Mouse (Mus musculus): ENCODE measurements around the gene Gtf3c4. TPM values are rescaled to one million over a fixed set of nuclear protein-coding genes. Genes with fewer than 3 reads are reported as not detected.

Gtf3c4 gene
- polyA plus RNA-seq, 1 experiment from 2014 or later: 4.5 TPM

- Histone ChIP-seq H3K4me1 (ENCODE audit: insufficient read depth, low read depth, low read length) (no peaks in the 10 kb centered on the region), H3K27me3 (replicated peaks; ENCODE audit: insufficient read depth, low read length) (no peaks in the 10 kb centered on the region), H3K9me3 (ENCODE audit: low read length) (no peaks in the 10 kb centered on the region), H3K36me3 (ENCODE audit: insufficient read depth, low read length) (no peaks in the 10 kb centered on the region), H3K4me3 (ENCODE audit: low read depth, low read length) (no peak overlapping the region), H3K4me2 (replicated peaks; ENCODE audit: low read depth, low read length) (no peak overlapping the region), H3K27ac (ENCODE audit: low read length) (no peak overlapping the region), H3K9ac (replicated peaks; ENCODE audit: low read depth) (no peak overlapping the region)
- ATAC-seq (no peak), DNase-seq (ENCODE audit: low spot score) (no peak)
- 70% methylated on average over 16 of the region's 16 CpGs for WGBS
- TF ChIP-seq EP300 (IDR thresholded peaks at IDR 0.05) (no peak), CTCF (IDR thresholded peaks at IDR 0.05) (no peak)
Observed at GRCm38 (mm10) chr2:28780001-28780782, 60.0 kb downstream of the Gtf3c4 start.

GRCm38 (mm10) chr2:28776728-28777127 lies 63.4 kb downstream of the Gtf3c4 start:
- no peak overlapping the region for H3K9ac ChIP-seq (replicated peaks; ENCODE audit: low read depth)
- H3K27me3 ChIP-seq (replicated peaks; ENCODE audit: insufficient read depth, low read length): no peaks in the 10 kb centered on the region
- H3K4me2 ChIP-seq (replicated peaks; ENCODE audit: low read depth, low read length): no peak overlapping the region
- DNase-seq (ENCODE audit: low spot score) (no peak), ATAC-seq (no peak)
- H3K4me3 ChIP-seq (ENCODE audit: low read depth, low read length): no peak overlapping the region
- no peak overlapping the region for H3K27ac ChIP-seq (ENCODE audit: low read length)
- TF ChIP-seq CTCF (IDR thresholded peaks at IDR 0.05): peak; percentile 44
- no peak for TF ChIP-seq EP300 (IDR thresholded peaks at IDR 0.05)
- H3K4me1 ChIP-seq (ENCODE audit: insufficient read depth, low read depth, low read length): no peaks in the 10 kb centered on the region
- no peaks in the 10 kb centered on the region for H3K36me3 ChIP-seq (ENCODE audit: insufficient read depth, low read length)
- 46% methylated on average over 2 of the region's 2 CpGs for WGBS
- no peaks in the 10 kb centered on the region for H3K9me3 ChIP-seq (ENCODE audit: low read length)

DNA sequence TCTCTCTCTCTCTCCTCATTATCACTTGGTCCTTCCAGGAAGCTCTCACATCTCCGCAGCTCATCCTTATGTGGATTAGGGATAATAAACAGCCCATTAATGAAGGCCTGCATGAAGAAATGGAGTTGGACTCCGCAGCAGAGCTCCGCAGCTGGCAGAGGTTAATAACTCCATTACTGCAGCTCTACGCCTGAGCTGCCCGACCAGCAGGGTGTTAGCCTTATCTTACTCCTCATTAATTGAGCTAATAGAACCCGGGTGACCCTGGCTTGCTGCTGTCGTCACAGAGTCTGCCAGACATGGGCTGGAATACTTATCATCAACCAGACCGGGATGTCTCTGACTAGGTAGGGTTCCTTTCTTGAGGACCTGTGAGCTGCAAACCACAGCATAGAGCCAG lies 66.1 kb downstream of the Gtf3c4 start:
- no peak overlapping the region for H3K4me2 ChIP-seq (replicated peaks; ENCODE audit: low read depth, low read length)
- H3K27me3 ChIP-seq (replicated peaks; ENCODE audit: insufficient read depth, low read length): no peaks in the 10 kb centered on the region
- H3K27ac ChIP-seq (ENCODE audit: low read length): no peak overlapping the region
- H3K9me3 ChIP-seq (ENCODE audit: low read length): no peaks in the 10 kb centered on the region
- no peaks in the 10 kb centered on the region for H3K4me1 ChIP-seq (ENCODE audit: insufficient read depth, low read depth, low read length)
- TF ChIP-seq CTCF (IDR thresholded peaks at IDR 0.05) (no peak), EP300 (IDR thresholded peaks at IDR 0.05) (no peak)
- DNase-seq (ENCODE audit: low spot score): no peak
- H3K36me3 ChIP-seq (ENCODE audit: insufficient read depth, low read length): no peaks in the 10 kb centered on the region
- H3K9ac ChIP-seq (replicated peaks; ENCODE audit: low read depth): no peak overlapping the region
- no peak for ATAC-seq
- 38% methylated on average over 8 of the region's 8 CpGs for WGBS
- no peak overlapping the region for H3K4me3 ChIP-seq (ENCODE audit: low read depth, low read length)

Other genes starting within 250 kb of the Gtf3c4 start
- 0.94 and 1.0 TPM in 2 replicates for gene Gfi1b, start 218.4 kb downstream of the Gtf3c4 start, polyA plus RNA-seq (2015; fragmentation: Nextera tagmentation; extraction: Ambion mirVana)
- gene Tsc1, start 199.1 kb downstream of the Gtf3c4 start, polyA plus RNA-seq (2015; fragmentation: Nextera tagmentation; extraction: Ambion mirVana): 7.3 and 8.7 TPM in 2 replicates
- gene Spaca9, start 140.6 kb downstream of the Gtf3c4 start, polyA plus RNA-seq (2015; fragmentation: Nextera tagmentation; extraction: Ambion mirVana): 21.2 and 26.3 TPM in 2 replicates
- 8.7 and 10.9 TPM in 2 replicates for gene Ak8, start 140.2 kb downstream of the Gtf3c4 start, polyA plus RNA-seq (2015; fragmentation: Nextera tagmentation; extraction: Ambion mirVana)
- 5.9 and 6.8 TPM in 2 replicates for gene Ddx31, start within 50 bp of the Gtf3c4 start, polyA plus RNA-seq (2015; fragmentation: Nextera tagmentation; extraction: Ambion mirVana)
- 0.06 TPM in 1 of 2 replicates, not detected in the other for gene Barhl1, start 76.3 kb upstream of the Gtf3c4 start, polyA plus RNA-seq (2015; fragmentation: Nextera tagmentation; extraction: Ambion mirVana)
- gene Cfap77, start 214.7 kb upstream of the Gtf3c4 start, polyA plus RNA-seq (2015; fragmentation: Nextera tagmentation; extraction: Ambion mirVana): 1.2 and 1.8 TPM in 2 replicates
- gene Ttf1, start 219.9 kb upstream of the Gtf3c4 start, polyA plus RNA-seq (2015; fragmentation: Nextera tagmentation; extraction: Ambion mirVana): 6.9 and 8.5 TPM in 2 replicates